Mouse (Mus musculus) embryonic facial prominence, embryonic 15.5 days (tissue): ENCODE data around the gene Btnl6. TPM values are rescaled to one million over a fixed set of nuclear protein-coding genes. Genes with fewer than 3 reads are reported as not detected.
"Not testable (repeated sequence)": the region's sequence is repeated elsewhere in the genome, so short reads cannot be mapped to it uniquely, and the experiment has no call there.

ENCODE experiments used
- ATAC-seq: fragments of 200-750 bp; cut with Nextera tagmentation; 2 replicates; pipeline ENCODE4 v1.8.0; 2017; ENCODE audit warnings: low read depth, moderate TSS enrichment; ENCODE audit not compliant: insufficient number of reproducible peaks, low FRiP score, low TSS enrichment
- H3K27ac ChIP-seq: fragments of 300-500 bp; sonication (generic); replicated peaks from 2 replicates; pipeline ENCODE4 v1.5.1; 2015; ENCODE audit warnings: mild to moderate bottlenecking, inconsistent platforms
- H3K27me3 ChIP-seq: fragments of 300-500 bp; sonication (generic); 2 replicates; pipeline ENCODE4 v1.6.1; 2015; ENCODE audit warnings: inconsistent platforms
- H3K36me3 ChIP-seq: fragments of 300-500 bp; sonication (generic); 2 replicates; pipeline ENCODE4 v1.6.1; 2015; ENCODE audit warnings: mild to moderate bottlenecking, inconsistent platforms
- H3K4me1 ChIP-seq: fragments of 300-500 bp; sonication (generic); 2 replicates; pipeline ENCODE4 v1.6.1; 2015; ENCODE audit warnings: inconsistent platforms
- H3K4me2 ChIP-seq: fragments of 300-500 bp; sonication (generic); replicated peaks from 2 replicates; pipeline ENCODE4 v1.6.1; 2015; ENCODE audit warnings: mild to moderate bottlenecking, inconsistent platforms
- H3K4me3 ChIP-seq: fragments of 300-500 bp; sonication (generic); replicated peaks from 2 replicates; pipeline ENCODE4 v1.5.1; 2015; ENCODE audit warnings: mild to moderate bottlenecking, inconsistent platforms
- H3K9ac ChIP-seq: fragments of 300-500 bp; sonication (generic); 2 replicates; pipeline ENCODE4 v1.6.1; 2015; ENCODE audit warnings: inconsistent platforms
- H3K9me3 ChIP-seq: fragments of 300-500 bp; sonication (generic); replicated peaks from 2 replicates; pipeline ENCODE4 v1.6.1; 2016; ENCODE audit warnings: inconsistent platforms
- WGBS: fragments of 180-500 bp; shearing (Covaris S2); methylation state at CpG from one replicate; pipeline ENCODE4 v1.1.7; 2015; 5-methylcytosine and 5-hydroxymethylcytosine counted together
- polyA plus RNA-seq: library from polyadenylated mRNA; unstranded; fragments of >200 nt; fragmentation: Nextera tagmentation; extraction: Ambion mirVana; gene quantifications from 2 replicates; pipeline ENCODE4 v1.2.1, GENCODE M21; 2015

Gene Btnl6
- polyA plus RNA-seq, 1 experiment from 2014 or later = not detected

DNA sequence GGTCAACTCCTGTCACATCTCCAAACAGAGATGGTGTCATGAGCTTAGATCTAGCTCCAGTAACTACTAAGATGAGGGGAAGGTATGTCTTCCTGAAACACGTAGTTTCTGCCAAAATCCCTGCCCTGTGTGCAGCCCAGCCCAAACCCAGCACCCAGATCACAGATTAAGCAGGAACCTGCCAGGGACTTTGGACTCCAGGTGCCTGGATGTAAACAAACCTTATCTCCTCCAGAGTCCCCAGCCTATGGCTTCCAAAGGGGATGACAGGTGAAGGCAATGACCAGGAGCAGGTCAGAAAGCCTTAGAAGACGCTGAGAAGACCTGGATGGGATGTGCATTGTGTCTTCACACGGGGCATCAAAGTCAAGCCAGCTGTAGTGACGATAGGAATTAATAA lies 19.4 kb downstream of the Btnl6 start:
- not testable (repeated sequence) for H3K9ac ChIP-seq, ATAC-seq, H3K27me3 ChIP-seq, H3K9me3 ChIP-seq, H3K4me2 ChIP-seq, H3K36me3 ChIP-seq, H3K4me1 ChIP-seq, H3K27ac ChIP-seq, H3K4me3 ChIP-seq
- WGBS = 77% methylated on average over 4 of the region's 4 CpGs

DNA sequence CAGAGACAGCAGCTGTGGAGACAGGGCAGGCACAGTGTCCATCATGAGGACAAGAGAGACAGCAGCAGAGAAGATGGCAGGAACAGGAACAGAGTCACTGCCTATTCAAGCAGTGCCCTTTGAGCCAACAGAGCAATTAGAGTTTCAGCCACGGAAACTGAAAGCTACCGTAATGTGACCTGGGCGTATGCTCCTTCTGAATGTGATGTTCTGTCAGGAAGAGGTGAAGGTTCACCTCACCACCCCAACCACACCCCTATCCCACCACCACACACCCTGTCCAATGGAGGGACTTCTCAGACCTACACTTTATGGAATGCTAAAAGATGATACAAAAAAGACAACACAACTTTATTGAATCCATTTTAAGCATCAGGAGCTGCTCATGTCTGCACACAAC lies 19.8 kb downstream of the Btnl6 start:
- not testable (repeated sequence) for H3K4me3 ChIP-seq, H3K9me3 ChIP-seq, H3K4me2 ChIP-seq, H3K36me3 ChIP-seq, H3K9ac ChIP-seq, H3K4me1 ChIP-seq, H3K27ac ChIP-seq, H3K27me3 ChIP-seq, ATAC-seq
- WGBS = 79% methylated on average over 3 of the region's 3 CpGs

DNA sequence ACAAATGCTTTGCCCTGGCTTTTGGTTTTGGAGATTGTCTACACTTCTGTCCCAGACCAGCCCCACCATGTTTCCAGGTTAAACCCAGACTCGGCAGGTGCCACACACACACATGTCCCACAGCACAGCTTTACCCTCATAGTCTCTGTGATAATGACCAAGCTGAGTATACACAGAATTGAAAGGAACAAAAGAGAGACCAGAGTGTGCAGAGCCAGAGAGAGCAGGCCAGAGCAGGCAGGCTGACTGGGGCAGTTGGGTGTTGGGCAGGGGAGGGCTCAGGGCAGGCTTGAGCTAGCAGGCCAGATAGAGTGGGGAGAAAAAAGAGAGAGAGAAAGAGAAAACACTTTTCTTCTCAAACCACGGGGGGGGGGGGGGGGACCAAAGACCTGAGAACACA lies 20.6 kb downstream of the Btnl6 start:
- no peaks in the 10 kb centered on the region for H3K36me3 ChIP-seq
- H3K4me2 ChIP-seq = no peak overlapping the region
- H3K27ac ChIP-seq = no peak overlapping the region
- H3K4me1 ChIP-seq = no peaks in the 10 kb centered on the region
- no peaks in the 10 kb centered on the region for H3K9me3 ChIP-seq
- WGBS = 44% methylated on average over 2 of the region's 2 CpGs
- H3K9ac ChIP-seq = no peak overlapping the region
- no peak for ATAC-seq
- no peak overlapping the region for H3K4me3 ChIP-seq
- H3K27me3 ChIP-seq = no peaks in the 10 kb centered on the region; the same call in 1 of the 2 replicates

DNA sequence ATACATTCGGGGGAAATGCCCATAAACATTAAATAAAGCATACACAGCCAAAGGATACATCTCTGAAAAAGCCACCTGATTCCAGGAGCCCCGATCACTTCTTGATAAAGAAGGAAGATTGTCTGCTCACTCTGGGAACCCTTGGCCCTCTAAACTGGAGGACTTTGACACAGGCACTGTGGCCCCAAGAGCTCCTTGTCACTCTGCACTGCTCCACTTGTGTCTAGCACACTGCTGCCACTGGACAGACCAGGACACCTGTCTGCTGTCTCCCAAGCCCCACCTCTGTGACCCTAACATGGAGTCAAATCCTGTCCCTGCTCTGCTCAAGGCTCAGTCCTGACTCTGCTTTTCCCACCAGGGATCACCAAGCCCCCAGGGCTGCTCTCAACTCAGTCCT lies 22.0 kb downstream of the Btnl6 start:
- not testable (repeated sequence) for H3K4me2 ChIP-seq, H3K27ac ChIP-seq, H3K9ac ChIP-seq, ATAC-seq, H3K4me3 ChIP-seq, H3K27me3 ChIP-seq, H3K9me3 ChIP-seq, H3K4me1 ChIP-seq, H3K36me3 ChIP-seq
- WGBS = 86% methylated on average over 2 of the region's 2 CpGs

DNA sequence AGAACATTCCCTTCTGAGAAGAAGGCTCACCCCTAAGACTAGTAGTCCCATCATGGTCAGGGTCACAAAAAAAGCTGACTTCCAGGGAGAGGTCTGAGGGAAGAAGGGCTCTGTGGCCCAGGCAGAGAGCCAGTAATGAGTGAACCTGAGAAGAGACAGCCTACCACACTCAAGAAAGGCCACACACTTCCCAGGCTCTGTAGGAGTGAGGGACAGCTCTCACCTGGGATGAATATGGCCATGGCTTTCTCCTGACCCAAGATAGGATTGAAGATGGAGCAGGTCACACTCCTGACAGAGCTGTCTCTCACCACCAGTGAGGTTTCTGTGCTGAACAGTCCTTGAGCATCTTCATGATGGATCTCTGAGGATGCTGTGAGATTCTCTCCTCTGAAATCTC lies 24.4 kb downstream of the Btnl6 start:
- H3K9me3 ChIP-seq = no peaks in the 10 kb centered on the region
- H3K9ac ChIP-seq = no peak overlapping the region
- H3K36me3 ChIP-seq = no peaks in the 10 kb centered on the region
- H3K4me2 ChIP-seq = no peak overlapping the region
- H3K27ac ChIP-seq = no peak overlapping the region
- H3K4me3 ChIP-seq = no peak overlapping the region
- no peaks in the 10 kb centered on the region for H3K4me1 ChIP-seq
- ATAC-seq = no peak
- H3K27me3 ChIP-seq = no peaks in the 10 kb centered on the region; the same call in 1 of the 2 replicates

DNA sequence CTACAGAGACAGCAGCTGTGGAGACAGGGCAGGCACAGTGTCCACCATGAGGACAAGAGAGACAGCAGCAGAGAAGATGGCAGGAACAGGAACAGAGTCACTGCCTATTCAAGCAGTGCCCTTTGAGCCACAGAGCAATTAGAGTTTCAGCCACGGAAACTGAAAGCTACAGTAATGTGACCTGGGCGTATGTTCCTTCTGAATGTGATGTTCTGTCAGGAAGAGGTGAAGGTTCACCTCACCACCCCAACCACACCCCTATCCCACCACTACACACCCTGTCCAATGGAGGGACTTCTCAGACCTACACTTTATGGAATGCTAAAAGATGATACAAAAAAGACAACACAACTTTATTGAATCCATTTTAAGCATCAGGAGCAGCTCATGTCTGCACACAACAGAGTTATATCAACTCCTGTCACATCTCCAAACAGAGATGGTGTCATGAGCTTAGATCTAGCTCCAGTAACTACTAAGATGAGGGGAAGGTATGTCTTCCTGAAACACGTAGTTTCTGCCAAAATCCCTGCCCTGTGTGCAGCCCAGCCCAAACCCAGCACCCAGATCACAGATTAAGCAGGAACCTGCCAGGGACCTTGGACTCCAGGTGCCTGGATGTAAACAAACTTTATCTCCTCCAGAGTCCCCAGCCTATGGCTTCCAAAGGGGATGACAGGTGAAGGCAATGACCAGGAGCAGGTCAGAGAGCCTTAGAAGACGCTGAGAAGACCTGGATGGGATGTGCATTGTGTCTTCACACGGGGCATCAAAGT lies 39.7 kb downstream of the Btnl6 start, which contains the start of gene Btnl4:
Gene Btnl4, minus strand, starts transcription at position 81 of the 776 bp plus-strand sequence.
- not testable (repeated sequence) for H3K9me3 ChIP-seq, ATAC-seq
- WGBS = 77% methylated on average over 5 of the region's 5 CpGs

DNA sequence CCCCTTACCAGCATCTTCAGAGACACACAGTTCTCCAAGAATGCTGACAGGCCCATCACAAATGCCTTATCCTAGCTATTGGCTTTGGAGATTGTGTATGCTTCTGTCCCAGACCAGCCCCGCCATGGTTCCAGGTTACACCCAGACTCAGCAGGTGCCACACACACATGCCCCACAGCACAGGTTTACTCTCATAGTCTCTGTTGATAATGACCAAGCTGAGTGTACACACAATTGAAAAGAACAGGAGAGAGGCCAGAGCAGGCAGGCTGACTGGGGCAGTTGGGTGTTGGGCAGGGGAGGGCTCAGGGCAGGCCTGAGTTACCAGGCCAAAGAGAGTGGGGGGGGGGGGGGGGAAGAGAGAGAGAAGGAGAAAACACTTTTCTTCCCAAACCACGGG lies 40.7 kb downstream of the Btnl6 start:
- no peaks in the 10 kb centered on the region for H3K27me3 ChIP-seq
- H3K9ac ChIP-seq = no peak overlapping the region
- no peaks in the 10 kb centered on the region for H3K36me3 ChIP-seq
- H3K4me2 ChIP-seq = no peak overlapping the region
- 82% methylated on average over 1 of the region's 2 CpGs for WGBS
- H3K9me3 ChIP-seq = no peaks in the 10 kb centered on the region
- no peak overlapping the region for H3K4me3 ChIP-seq
- H3K27ac ChIP-seq = no peak overlapping the region
- no peaks in the 10 kb centered on the region for H3K4me1 ChIP-seq
- no peak for ATAC-seq

More for the DNA sequence above, 39.7 kb downstream of the Btnl6 start, which contains the start of gene Btnl4:
- not testable (repeated sequence) for H3K36me3 ChIP-seq, H3K9ac ChIP-seq, H3K27ac ChIP-seq, H3K4me3 ChIP-seq, H3K4me1 ChIP-seq, H3K27me3 ChIP-seq, H3K4me2 ChIP-seq

DNA sequence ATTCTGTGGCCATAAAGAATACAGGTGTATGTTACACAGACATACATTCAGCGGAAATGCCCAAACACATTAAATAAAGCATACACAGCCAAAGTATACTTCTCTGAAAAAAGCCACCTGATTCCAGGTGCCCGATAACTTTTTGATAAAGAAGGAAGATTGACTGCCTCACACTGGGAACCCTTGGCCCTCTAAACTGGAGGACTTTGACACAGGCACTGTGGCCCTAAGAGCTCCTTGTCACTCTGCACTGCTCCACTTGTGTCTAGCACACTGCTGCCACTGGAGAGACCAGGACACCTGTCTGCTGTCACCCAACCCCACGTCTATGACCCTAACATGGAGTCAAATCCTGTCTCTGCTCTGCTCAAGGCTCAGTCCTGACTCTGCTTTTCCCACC lies 42.1 kb downstream of the Btnl6 start:
- no peak for ATAC-seq

DNA sequence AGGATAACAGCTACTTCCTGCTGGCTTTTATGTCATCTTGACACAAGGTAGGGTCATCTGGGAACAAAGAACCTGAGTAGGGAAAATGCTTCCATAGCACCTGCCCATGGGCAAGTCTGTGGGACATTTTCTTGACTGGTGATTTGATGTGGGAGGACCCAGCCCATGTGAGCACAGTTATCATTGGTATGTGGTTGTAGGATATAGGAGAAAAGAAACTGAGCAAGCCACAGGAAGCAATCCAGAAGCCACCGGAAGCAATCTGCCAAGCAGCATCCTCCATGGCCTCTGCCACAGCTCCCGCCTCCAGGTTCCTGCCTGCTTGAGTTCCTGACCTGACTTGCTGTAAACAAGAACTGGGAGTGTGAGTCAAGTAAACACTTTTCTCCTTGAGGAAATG lies 46.7 kb downstream of the Btnl6 start:
- no peak overlapping the region for H3K4me2 ChIP-seq
- no peak overlapping the region for H3K9ac ChIP-seq
- H3K9me3 ChIP-seq = no peaks in the 10 kb centered on the region
- H3K4me3 ChIP-seq = no peak overlapping the region
- H3K36me3 ChIP-seq = no peaks in the 10 kb centered on the region
- ATAC-seq = no peak
- 86% methylated on average over 2 of the region's 2 CpGs for WGBS
- H3K27me3 ChIP-seq = no peaks in the 10 kb centered on the region
- no peak overlapping the region for H3K27ac ChIP-seq
- no peaks in the 10 kb centered on the region for H3K4me1 ChIP-seq

More for the DNA sequence above, 42.1 kb downstream of the Btnl6 start:
- H3K27me3 ChIP-seq = no peaks in the 10 kb centered on the region
- H3K4me2 ChIP-seq = no peak overlapping the region
- H3K9me3 ChIP-seq = no peaks in the 10 kb centered on the region
- H3K4me3 ChIP-seq = no peak overlapping the region
- H3K4me1 ChIP-seq = no peaks in the 10 kb centered on the region
- H3K36me3 ChIP-seq = no peaks in the 10 kb centered on the region
- no peak overlapping the region for H3K27ac ChIP-seq
- H3K9ac ChIP-seq = no peak overlapping the region
- WGBS = 68% methylated on average over 3 of the region's 3 CpGs

DNA sequence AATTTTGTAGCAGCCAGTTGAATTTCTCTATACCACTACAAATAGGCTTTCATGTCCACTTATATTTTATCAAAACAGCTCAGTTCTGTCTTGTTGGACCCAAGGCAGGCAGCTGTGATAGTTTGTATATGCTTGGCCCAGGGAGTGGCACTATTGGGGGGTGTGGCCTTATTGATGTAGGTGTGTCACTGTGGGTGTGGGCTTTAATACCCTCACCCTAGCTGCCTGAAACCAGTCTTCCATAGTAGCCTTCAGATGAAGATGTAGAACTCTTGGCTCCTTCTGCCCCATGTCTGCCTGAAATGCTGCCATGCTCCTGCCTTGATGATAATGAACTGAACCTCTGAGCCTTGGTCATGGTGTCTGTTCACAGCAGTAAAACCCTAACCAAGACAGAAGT lies 51.2 kb downstream of the Btnl6 start:
- H3K36me3 ChIP-seq, H3K27me3 ChIP-seq, H3K4me2 ChIP-seq, H3K4me1 ChIP-seq, H3K9ac ChIP-seq, ATAC-seq, H3K9me3 ChIP-seq, H3K27ac ChIP-seq, H3K4me3 ChIP-seq: not testable (repeated sequence)

DNA sequence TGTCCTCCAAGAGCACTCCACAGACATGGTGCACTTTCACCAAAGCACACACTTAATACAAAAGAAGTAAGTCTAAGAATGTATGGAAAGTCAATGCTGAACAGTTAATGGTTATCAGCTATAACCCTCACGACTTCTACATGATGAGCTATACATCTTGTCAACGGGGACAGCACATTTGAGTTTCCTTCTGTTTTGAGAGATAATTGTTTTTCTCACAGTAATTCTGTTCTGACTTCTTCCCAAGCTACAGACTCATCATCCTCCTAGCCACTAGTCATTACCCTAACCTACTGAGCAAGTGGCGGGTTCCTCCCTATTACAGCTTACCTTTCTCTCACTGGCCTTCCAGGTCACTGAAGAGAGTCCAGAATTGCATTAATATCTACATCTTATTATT lies 57.9 kb downstream of the Btnl6 start:
- Histone ChIP-seq H3K27me3 (peaks cover 4% of the 10 kb centered on the region; the same call in 1 of the 2 replicates), H3K4me3 (no peak overlapping the region), H3K4me2 (no peak overlapping the region), H3K9ac (no peak overlapping the region), H3K9me3 (no peaks in the 10 kb centered on the region), H3K27ac (no peak overlapping the region), H3K36me3 (no peaks in the 10 kb centered on the region), H3K4me1 (no peaks in the 10 kb centered on the region)
- no peak for ATAC-seq
- 89% methylated on average over 3 of the region's 3 CpGs for WGBS
